Mouse (Mus musculus): ENCODE results near the gene Poldip2. TPM values are rescaled to one million over a fixed set of nuclear protein-coding genes. Genes with fewer than 3 reads are reported as not detected.

The Poldip2 gene
- polyA plus RNA-seq, 1 experiment from 2014 or later, result 91.1 TPM

DNA sequence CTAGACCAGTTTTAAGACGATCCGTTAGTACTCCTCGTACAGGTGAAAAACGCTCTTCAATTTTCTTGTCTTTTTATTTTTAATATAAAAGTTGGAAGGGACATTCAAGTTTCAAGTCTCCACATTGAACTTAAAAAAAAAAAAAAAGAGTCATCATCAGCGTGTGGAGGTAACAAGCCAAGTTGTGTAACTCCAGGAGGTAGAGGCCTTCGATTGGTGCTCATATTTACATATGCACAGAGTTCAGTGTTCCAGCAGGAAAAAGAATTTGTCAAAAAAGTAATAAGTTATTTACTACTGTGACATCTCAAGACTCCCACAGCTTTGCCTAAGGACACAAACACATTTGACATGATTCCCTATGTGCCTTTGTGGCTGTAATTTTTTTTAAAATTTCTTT is 55.6 kb downstream of the Poldip2 start:
- Histone ChIP-seq H3K9ac (ENCODE audit: low read length) (no peak overlapping the region), H3K27ac (replicated peaks) (no peak overlapping the region), H3K36me3 (ENCODE audit: control insufficient read depth, insufficient read depth, low read length) (no peaks in the 10 kb centered on the region; the same call in 1 of the 2 replicates), H3K4me1 (replicated peaks; ENCODE audit: control insufficient read depth, insufficient read depth) (no peaks in the 10 kb centered on the region), H3K9me3 (ENCODE audit: control insufficient read depth, low read length) (no peaks in the 10 kb centered on the region), H3K27me3 (ENCODE audit: control insufficient read depth, insufficient read depth, low read length) (no peaks in the 10 kb centered on the region), H3K4me2 (replicated peaks; ENCODE audit: low read depth) (no peak overlapping the region), H3K4me3 (ENCODE audit: low read depth, low read length) (no peak overlapping the region)
- 89% methylated on average over 6 of the region's 6 CpGs for WGBS
- no peak for DNase-seq (ENCODE audit: low spot score)
- no peak for TF ChIP-seq EP300 (optimal IDR thresholded peaks at IDR 0.05)
- TF ChIP-seq CTCF (IDR thresholded peaks at IDR 0.05; ENCODE audit: low read depth), result no peak
- no peak for ATAC-seq (ENCODE audit: low FRiP score, low TSS enrichment)

DNA sequence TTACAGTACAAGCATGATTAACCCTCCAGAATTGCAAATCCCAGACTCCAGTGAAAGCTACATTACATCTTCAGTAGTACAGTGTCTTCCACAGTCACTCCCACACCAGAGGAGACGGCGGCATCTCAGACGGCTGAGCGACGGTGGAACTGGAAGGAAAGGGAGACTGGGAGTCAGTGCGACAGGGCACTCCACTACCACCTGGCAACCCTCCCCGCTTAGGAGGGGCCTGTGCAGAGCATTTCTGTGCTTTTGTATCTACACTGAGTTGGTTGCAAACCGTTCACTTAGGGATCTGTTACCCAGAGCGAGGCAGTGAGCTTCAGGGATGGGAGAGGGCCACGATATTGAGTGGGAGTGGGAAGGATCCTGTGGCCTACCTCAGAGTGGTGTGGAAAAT is 56.8 kb downstream of the Poldip2 start:
- H3K9ac ChIP-seq (ENCODE audit: low read length), result no peak overlapping the region
- WGBS, result 87% methylated on average over 10 of the region's 10 CpGs
- ATAC-seq (ENCODE audit: low FRiP score, low TSS enrichment), result no peak

DNA sequence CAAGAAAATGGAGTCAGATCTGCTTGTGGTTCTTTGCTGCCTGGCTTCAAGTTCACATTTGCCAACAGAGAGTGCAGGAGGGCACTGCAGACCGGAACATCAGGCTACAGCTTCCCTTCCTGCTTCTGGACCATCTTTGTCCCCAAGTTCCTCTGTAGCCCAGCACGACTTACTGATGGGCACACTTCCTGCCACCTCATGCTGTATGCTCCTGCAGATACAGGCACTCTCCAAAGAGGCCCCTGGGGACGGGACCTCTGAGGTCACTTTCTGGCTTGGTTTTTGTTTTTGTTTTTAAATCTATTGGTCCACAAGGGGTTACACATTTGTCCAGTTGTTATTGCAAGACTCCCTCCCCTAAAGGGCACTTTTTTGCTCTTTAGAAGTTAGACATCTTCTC is 57.8 kb downstream of the Poldip2 start:
- Histone ChIP-seq H3K9ac (ENCODE audit: low read length) (no peak overlapping the region), H3K9me3 (ENCODE audit: control insufficient read depth, low read length) (no peaks in the 10 kb centered on the region), H3K27me3 (ENCODE audit: control insufficient read depth, insufficient read depth, low read length) (no peaks in the 10 kb centered on the region), H3K27ac (replicated peaks) (no peak overlapping the region), H3K4me1 (replicated peaks; ENCODE audit: control insufficient read depth, insufficient read depth) (no peaks in the 10 kb centered on the region), H3K4me2 (replicated peaks; ENCODE audit: low read depth) (no peak overlapping the region), H3K4me3 (ENCODE audit: low read depth, low read length) (no peak overlapping the region), H3K36me3 (ENCODE audit: control insufficient read depth, insufficient read depth, low read length) (no peaks in the 10 kb centered on the region; the same call in 1 of the 2 replicates)
- TF ChIP-seq EP300 (optimal IDR thresholded peaks at IDR 0.05), result no peak
- TF ChIP-seq CTCF (IDR thresholded peaks at IDR 0.05; ENCODE audit: low read depth), result no peak
- ATAC-seq (ENCODE audit: low FRiP score, low TSS enrichment) (no peak), DNase-seq (ENCODE audit: low spot score) (no peak)
- 81% methylated on average over 3 of the region's 3 CpGs for WGBS

More for the DNA sequence above, 56.8 kb downstream of the Poldip2 start:
- H3K4me1 ChIP-seq (replicated peaks; ENCODE audit: control insufficient read depth, insufficient read depth), result no peaks in the 10 kb centered on the region
- H3K9me3 ChIP-seq (ENCODE audit: control insufficient read depth, low read length), result no peaks in the 10 kb centered on the region
- no peaks in the 10 kb centered on the region for H3K27me3 ChIP-seq (ENCODE audit: control insufficient read depth, insufficient read depth, low read length)
- no peak for DNase-seq (ENCODE audit: low spot score)
- no peak overlapping the region for H3K27ac ChIP-seq (replicated peaks)
- TF ChIP-seq CTCF (IDR thresholded peaks at IDR 0.05; ENCODE audit: low read depth), result no peak
- no peak for TF ChIP-seq EP300 (optimal IDR thresholded peaks at IDR 0.05)
- H3K4me3 ChIP-seq (ENCODE audit: low read depth, low read length), result no peak overlapping the region
- no peak overlapping the region for H3K4me2 ChIP-seq (replicated peaks; ENCODE audit: low read depth)
- H3K36me3 ChIP-seq (ENCODE audit: control insufficient read depth, insufficient read depth, low read length), result no peaks in the 10 kb centered on the region; the same call in 1 of the 2 replicates

DNA sequence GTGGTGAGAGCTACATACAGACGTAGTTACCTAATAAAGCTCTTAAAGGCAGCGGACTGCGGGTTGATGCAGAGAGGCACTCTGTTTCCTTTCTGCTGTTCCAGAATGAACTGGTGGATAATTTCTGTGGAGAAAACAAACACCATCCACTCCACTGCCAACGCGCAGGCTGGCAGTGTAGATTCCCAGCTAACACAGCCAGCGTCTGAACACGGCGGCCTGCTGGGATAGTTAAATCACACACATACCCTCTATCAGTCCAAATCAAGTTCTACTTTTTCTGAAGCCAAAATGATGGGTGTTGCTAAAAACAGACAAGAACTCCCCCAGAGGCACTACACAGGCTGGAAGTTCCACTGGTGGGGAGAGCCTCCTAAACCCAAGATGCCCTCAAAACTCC is 59.4 kb downstream of the Poldip2 start:
- Histone ChIP-seq H3K4me3 (ENCODE audit: low read depth, low read length) (no peak overlapping the region), H3K27ac (replicated peaks) (no peak overlapping the region), H3K9me3 (ENCODE audit: control insufficient read depth, low read length) (no peaks in the 10 kb centered on the region), H3K9ac (ENCODE audit: low read length) (no peak overlapping the region), H3K27me3 (ENCODE audit: control insufficient read depth, insufficient read depth, low read length) (no peaks in the 10 kb centered on the region), H3K4me2 (replicated peaks; ENCODE audit: low read depth) (no peak overlapping the region), H3K4me1 (replicated peaks; ENCODE audit: control insufficient read depth, insufficient read depth) (no peaks in the 10 kb centered on the region), H3K36me3 (ENCODE audit: control insufficient read depth, insufficient read depth, low read length) (peaks cover 1% of the 10 kb centered on the region; the same call in 1 of the 2 replicates)
- ATAC-seq (ENCODE audit: low FRiP score, low TSS enrichment) (no peak), DNase-seq (ENCODE audit: low spot score) (no peak)
- WGBS, result 95% methylated on average over 8 of the region's 8 CpGs
- no peak for TF ChIP-seq CTCF (IDR thresholded peaks at IDR 0.05; ENCODE audit: low read depth)
- no peak for TF ChIP-seq EP300 (optimal IDR thresholded peaks at IDR 0.05)

DNA sequence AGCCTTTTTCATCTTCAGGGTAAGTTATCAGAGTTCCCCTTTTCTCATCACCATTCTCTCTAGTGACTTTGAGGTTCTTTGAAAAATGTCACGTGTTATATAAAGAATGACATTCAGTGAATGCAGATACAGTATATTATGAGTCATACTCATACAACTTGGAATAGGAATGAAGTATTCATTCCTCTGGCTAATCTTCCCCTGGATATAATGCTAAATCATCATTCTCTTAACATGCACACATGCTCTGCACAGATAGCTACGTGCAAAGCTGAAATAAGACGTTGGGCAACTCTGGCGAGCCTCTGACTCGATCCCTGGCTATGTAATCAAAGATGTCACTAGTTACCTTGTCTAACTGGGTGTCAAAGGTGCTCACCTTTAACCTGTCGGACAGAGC is 59.9 kb downstream of the Poldip2 start:
- Histone ChIP-seq H3K4me3 (ENCODE audit: low read depth, low read length) (no peak overlapping the region), H3K9me3 (ENCODE audit: control insufficient read depth, low read length) (no peaks in the 10 kb centered on the region), H3K4me1 (replicated peaks; ENCODE audit: control insufficient read depth, insufficient read depth) (no peaks in the 10 kb centered on the region), H3K4me2 (replicated peaks; ENCODE audit: low read depth) (no peak overlapping the region), H3K27me3 (ENCODE audit: control insufficient read depth, insufficient read depth, low read length) (no peaks in the 10 kb centered on the region), H3K36me3 (ENCODE audit: control insufficient read depth, insufficient read depth, low read length) (peaks cover 3% of the 10 kb centered on the region; the same call in 1 of the 2 replicates), H3K27ac (replicated peaks) (no peak overlapping the region), H3K9ac (ENCODE audit: low read length) (no peak overlapping the region)
- TF ChIP-seq EP300 (optimal IDR thresholded peaks at IDR 0.05) (no peak), CTCF (IDR thresholded peaks at IDR 0.05; ENCODE audit: low read depth) (no peak)
- no peak for ATAC-seq (ENCODE audit: low FRiP score, low TSS enrichment)
- WGBS, result 81% methylated on average over 6 of the region's 6 CpGs
- no peak for DNase-seq (ENCODE audit: low spot score)

Other genes starting within 250 kb of the Poldip2 start
- not detected in 2 replicates for gene BC030499, start 221.4 kb upstream of the Poldip2 start, polyA plus RNA-seq (2015; fragmentation: Nextera tagmentation; extraction: Ambion mirVana)
- 4.4 and 5.7 TPM in 2 replicates for gene Spag5, start 210.7 kb upstream of the Poldip2 start, polyA plus RNA-seq (2015; fragmentation: Nextera tagmentation; extraction: Ambion mirVana)
- 15.0 and 17.1 TPM in 2 replicates for gene Aldoc, start 189.2 kb upstream of the Poldip2 start, polyA plus RNA-seq (2015; fragmentation: Nextera tagmentation; extraction: Ambion mirVana)
- gene Pigs, start 183.8 kb upstream of the Poldip2 start, polyA plus RNA-seq (2015; fragmentation: Nextera tagmentation; extraction: Ambion mirVana), result 36.2 and 38.7 TPM in 2 replicates
- gene Unc119, start 168.7 kb upstream of the Poldip2 start, polyA plus RNA-seq (2015; fragmentation: Nextera tagmentation; extraction: Ambion mirVana), result 26.5 and 27.9 TPM in 2 replicates
- gene Foxn1, start 125.6 kb upstream of the Poldip2 start, polyA plus RNA-seq (2015; fragmentation: Nextera tagmentation; extraction: Ambion mirVana), result 1.9 and 2.6 TPM in 2 replicates
- gene Slc13a2, start 90.0 kb upstream of the Poldip2 start, polyA plus RNA-seq (2015; fragmentation: Nextera tagmentation; extraction: Ambion mirVana), result 0.23 and 0.39 TPM in 2 replicates
- gene Slc46a1, start 46.5 kb upstream of the Poldip2 start, polyA plus RNA-seq (2015; fragmentation: Nextera tagmentation; extraction: Ambion mirVana), result 16.4 and 16.9 TPM in 2 replicates
- 0.89 and 1.1 TPM in 2 replicates for gene Sarm1, start 14.4 kb upstream of the Poldip2 start, polyA plus RNA-seq (2015; fragmentation: Nextera tagmentation; extraction: Ambion mirVana)
- 3.6 and 6.0 TPM in 2 replicates for gene Vtn, start 13.1 kb upstream of the Poldip2 start, polyA plus RNA-seq (2015; fragmentation: Nextera tagmentation; extraction: Ambion mirVana)
- gene Sebox, start 8.7 kb upstream of the Poldip2 start, polyA plus RNA-seq (2015; fragmentation: Nextera tagmentation; extraction: Ambion mirVana), result 0.10 TPM in 1 of 2 replicates, not detected in the other
- gene Tmem199, start within 50 bp of the Poldip2 start, polyA plus RNA-seq (2015; fragmentation: Nextera tagmentation; extraction: Ambion mirVana), result 28.4 and 32.1 TPM in 2 replicates
- 47.5 and 47.7 TPM in 2 replicates for gene Tnfaip1, start 24.1 kb downstream of the Poldip2 start, polyA plus RNA-seq (2015; fragmentation: Nextera tagmentation; extraction: Ambion mirVana)
- 163 and 168 TPM in 2 replicates for gene Ift20, start 24.2 kb downstream of the Poldip2 start, polyA plus RNA-seq (2015; fragmentation: Nextera tagmentation; extraction: Ambion mirVana)
- 63.2 and 68.2 TPM in 2 replicates for gene Tmem97, start 38.6 kb downstream of the Poldip2 start, polyA plus RNA-seq (2015; fragmentation: Nextera tagmentation; extraction: Ambion mirVana)
- gene Nlk, start 185.2 kb downstream of the Poldip2 start, polyA plus RNA-seq (2015; fragmentation: Nextera tagmentation; extraction: Ambion mirVana), result 9.5 and 9.9 TPM in 2 replicates
- 30.4 and 31.8 TPM in 2 replicates for gene Ccnq, start 239.5 kb downstream of the Poldip2 start, polyA plus RNA-seq (2015; fragmentation: Nextera tagmentation; extraction: Ambion mirVana)